Mouse (Mus musculus): ENCODE results near the gene Rab43. TPM values are rescaled to one million over a fixed set of nuclear protein-coding genes. Genes with fewer than 3 reads are reported as not detected.

Rab43 gene
- total RNA-seq, 4 experiments from 2014 or later: 18.9 to 23.5 (median 20.0) TPM

DNA sequence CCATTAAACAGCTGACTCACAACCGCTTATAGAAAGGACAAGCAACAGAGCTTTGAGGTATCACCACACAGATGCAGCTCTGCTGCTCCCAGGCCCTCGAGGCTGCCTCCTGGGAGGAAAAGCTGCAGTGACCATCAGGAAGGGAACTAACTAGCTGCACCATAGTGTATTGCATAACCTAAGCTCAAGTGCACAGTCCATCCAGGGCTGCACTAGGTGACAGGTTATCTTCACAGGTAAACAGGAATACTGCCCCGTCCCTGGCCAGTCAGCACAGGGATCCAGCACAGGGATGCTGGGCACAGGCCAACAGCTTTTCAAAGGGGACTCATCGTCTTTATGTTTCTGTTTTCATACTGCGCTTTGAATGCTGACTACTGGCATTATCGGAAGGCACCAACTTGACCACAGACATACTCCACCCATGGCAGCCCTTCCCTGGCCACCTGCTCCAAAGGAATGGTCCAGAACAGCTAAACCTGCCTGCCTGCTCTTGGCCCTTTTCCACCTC, 2.3 kb downstream of the Rab43 start:
- no peak for DNase-seq (ENCODE audit: low spot score in 2 of 2)

DNA sequence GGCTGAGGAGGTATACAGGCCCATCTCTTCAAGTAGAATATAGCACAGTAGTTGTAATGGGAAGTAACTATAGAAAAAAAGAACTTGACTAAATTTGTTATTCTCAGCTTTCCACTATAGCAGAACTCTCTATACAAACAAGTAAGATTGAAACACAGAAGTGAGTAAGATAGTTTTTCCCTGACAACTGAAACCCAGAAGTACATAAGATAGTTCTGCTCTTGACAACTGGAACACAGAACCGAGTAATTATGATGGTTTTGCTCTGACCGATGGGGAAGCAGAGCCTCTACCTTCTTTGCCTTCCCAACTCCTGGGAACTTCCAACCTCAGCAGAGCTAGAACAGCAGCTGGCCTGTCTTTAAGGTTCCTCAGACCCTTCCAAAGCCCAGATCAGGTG, 2.8 kb downstream of the Rab43 start:
- no peak for DNase-seq (ENCODE audit: low spot score in 2 of 2)

- no peak for DNase-seq (ENCODE audit: low spot score in 2 of 2)
Observed at GRCm38 (mm10) chr6:87808521-87808920, 3.4 kb downstream of the Rab43 start.

- DNase-seq (ENCODE audit: low spot score in 2 of 2): no peak
Observed at GRCm38 (mm10) chr6:87807735-87808440, 4.1 kb downstream of the Rab43 start.

GRCm38 (mm10) chr6:87806857-87807256, 5.1 kb downstream of the Rab43 start:
- no peak for DNase-seq (ENCODE audit: low spot score in 2 of 2)

DNA sequence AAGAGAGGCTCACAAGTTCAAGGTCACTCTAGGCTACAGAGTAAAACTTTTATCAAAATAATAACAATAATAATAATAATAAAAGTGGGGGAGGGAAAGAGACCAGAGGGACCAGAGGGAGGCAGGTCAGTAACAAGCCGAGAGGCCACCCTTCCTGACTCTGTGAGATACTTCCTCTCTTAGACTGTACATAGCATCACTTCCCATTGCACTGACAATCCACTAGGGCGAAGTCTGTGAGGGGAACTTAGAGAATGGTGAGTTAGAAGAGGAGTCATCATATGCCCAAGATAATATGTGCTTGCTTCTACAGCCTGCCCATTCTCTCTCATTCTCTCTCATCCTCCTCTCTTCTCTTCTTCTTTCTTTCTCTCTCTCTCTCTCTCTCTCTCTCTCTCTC, 5.9 kb downstream of the Rab43 start:
- no peak for DNase-seq (ENCODE audit: low spot score in 2 of 2)

DNA sequence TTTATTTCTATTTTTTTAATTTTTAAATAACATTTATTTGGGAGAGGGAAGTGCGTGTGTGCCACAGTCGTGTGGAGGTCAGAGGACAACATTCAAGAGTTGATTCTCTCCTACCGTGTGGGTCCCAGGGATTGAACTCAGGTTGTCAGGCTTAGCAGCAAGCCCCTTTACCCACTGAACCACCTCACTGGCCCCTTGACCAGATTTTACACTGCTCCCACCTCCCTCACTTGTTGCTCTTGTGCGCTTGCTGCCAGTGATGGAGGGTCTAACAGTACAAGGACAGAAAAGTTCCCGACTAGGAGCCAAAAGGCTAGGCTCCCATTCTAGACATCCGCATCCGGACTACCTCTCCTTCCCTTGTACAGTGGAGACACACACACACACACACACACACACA, 6.5 kb downstream of the Rab43 start:
- DNase-seq (ENCODE audit: low spot score in 2 of 2): no peak

DNA sequence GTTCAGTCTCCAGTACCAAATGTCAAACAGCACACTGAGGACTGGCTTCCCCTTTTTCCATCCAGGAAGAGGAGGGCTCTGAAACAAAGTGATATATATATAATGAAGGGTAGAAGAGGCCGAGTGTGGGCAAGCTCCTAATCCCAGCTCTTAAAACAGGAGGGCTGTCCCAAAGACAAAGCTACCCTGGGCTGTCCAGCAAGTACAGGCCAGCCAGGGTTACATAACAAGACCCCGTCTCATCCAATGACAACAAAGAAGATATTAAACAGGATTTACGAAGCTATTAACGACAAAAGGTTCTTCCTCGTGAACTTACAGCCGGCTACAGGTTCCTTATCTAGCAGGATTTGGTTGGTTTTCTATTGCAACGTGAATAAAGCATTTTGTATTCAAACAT, 7.1 kb downstream of the Rab43 start:
- no peak for DNase-seq (ENCODE audit: low spot score in 2 of 2)

GRCm38 (mm10) chr6:87804036-87804435, 7.9 kb downstream of the Rab43 start:
- DNase-seq (ENCODE audit: low spot score in 2 of 2): no peak

DNA sequence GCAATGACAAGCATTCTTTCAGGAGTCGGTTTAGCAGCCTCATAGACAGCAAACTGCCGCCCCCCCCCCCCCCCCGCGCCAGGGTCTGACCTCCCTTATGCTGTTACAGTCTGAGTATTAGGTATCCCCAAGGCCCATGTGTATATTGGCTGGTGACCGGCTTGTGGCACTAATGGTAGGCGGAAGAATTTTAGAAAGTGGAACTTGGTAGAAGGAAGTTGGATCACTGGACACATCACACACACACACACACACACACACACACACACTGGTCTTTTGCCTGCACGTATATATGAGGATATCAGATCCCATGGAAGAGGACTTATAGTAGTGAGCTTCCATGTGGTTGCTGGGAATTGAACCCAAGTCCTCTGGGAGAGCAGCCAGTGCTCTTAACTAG, 9.5 kb downstream of the Rab43 start:
- DNase-seq (ENCODE audit: low spot score in 2 of 2): no peak

DNA sequence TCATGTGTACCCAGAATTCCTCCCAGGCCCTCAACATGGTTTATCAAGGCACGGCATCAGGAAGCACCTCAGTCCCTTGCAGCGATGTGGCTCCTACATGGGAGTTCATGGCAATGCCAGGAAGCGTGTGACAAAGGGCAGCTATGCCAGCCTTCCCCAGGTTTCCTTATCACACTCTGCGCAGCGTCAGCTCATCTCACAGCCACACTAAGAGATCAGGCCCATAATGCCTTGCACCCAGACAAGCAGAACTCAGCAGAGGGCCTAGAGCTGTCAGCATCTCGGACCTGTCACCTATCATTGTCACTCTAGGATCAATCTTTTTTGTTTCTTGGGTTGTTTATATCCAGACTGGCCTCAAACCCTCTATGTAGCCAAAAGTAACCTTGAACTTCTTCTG, 12.4 kb downstream of the Rab43 start:
- DNase-seq (ENCODE audit: low spot score in 2 of 2): no peak

GRCm38 (mm10) chr6:87797321-87797720, 14.6 kb downstream of the Rab43 start:
- DNase-seq (ENCODE audit: low spot score in 2 of 2): no peak

DNA sequence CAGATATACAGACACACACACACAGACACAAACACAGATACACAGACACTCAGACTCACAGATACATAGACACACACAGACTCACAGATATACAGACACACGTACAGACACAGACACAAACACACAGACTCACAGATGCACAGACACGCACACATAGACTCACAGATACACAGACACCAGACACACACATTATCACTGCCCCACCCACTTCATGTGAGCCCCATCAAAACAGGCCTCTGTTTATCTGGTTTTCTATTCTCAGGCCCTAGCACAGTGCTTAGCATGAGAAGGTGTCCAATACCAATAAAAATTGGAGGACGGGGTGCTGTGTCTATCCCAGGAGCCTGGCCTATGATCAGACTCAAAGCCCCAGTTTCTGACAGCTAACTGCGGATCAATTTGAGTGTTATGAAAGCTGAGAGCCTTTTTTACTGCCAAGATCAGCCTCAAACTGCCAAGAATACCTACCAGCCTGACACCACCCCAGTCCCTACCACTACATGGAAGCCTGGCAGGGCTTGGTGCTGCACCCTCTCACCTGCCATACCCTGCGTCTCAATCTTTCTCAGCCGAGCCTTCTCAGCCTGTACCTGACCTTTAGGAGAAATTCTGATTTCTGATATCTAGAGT, 15.6 kb downstream of the Rab43 start:
- no peak for DNase-seq (ENCODE audit: low spot score in 2 of 2)

- DNase-seq (ENCODE audit: low spot score in 2 of 2): no peak
Observed at GRCm38 (mm10) chr6:87795385-87796150, 16.4 kb downstream of the Rab43 start.

GRCm38 (mm10) chr6:87793821-87794510, 18.0 kb downstream of the Rab43 start:
- DNase-seq (ENCODE audit: low spot score in 2 of 2): no peak

GRCm38 (mm10) chr6:87791826-87792225, 20.1 kb downstream of the Rab43 start:
- no peak for DNase-seq (ENCODE audit: low spot score in 2 of 2)

DNA sequence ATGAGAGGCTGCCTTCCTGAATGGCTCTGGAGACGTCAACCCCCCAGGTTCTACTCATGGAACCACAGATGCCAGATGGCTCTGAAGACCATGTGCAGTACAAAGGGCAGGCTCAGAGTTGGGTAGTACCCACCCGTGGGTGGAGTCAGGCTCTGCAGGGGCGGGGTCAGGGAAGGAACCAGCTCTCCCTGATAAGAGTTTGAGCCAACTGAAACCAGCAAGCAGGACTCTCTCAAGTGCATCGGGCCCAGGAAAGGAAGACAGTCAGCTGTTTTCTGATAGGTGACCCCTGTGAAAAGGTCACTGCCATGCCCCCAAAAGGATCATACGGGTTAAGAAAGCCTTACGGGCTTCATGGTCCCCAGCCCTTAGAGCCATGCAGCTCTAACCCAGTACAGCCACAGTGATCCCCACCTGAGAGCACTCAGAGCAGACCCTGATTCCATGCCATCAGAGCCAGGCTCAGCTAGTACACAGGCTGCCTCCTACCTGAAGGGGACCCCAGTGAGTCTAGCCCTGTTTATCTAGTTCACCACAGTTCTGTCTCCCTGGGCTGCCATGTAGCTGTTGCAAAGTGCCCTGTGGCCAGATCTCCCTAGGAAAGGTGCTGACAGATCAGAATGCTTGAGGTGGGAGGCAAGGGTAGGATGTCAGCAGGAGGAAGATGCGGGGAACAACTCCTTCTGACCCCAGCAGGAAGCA, 21.0 kb downstream of the Rab43 start:
- no peak for DNase-seq (ENCODE audit: low spot score in 2 of 2)

- no peak for DNase-seq (ENCODE audit: low spot score in 2 of 2)
Observed at GRCm38 (mm10) chr6:87789791-87790190, 22.2 kb downstream of the Rab43 start.

GRCm38 (mm10) chr6:87788896-87789587, 22.9 kb downstream of the Rab43 start:
- no peak for DNase-seq (ENCODE audit: low spot score in 2 of 2)

- DNase-seq (ENCODE audit: low spot score in 2 of 2): no peak
Observed at GRCm38 (mm10) chr6:87788266-87788895, 23.6 kb downstream of the Rab43 start.
